Mouse (Mus musculus) spleen, adult 2 months (tissue): Measurements from ENCODE around the gene Snx25. TPM values are rescaled to one million over a fixed set of nuclear protein-coding genes. Genes with fewer than 3 reads are reported as not detected.

Experiments used
- DNase-seq, 2 experiments: peaks; one replicate each; pipeline versions ENCODE4 v3.0.0 to v3.0.0-alpha.2; 2012 to 2021; ENCODE audit warnings: low spot score in 2 of 2, low read depth in 1 of 2
- H3K27ac ChIP-seq: fragments of 200-500 bp; 2 replicates; pipeline ENCODE4 v1.5.1; 2012; ENCODE audit warnings: low read length, inconsistent platforms; ENCODE audit not compliant: insufficient read depth
- H3K27me3 ChIP-seq: fragments of 200-500 bp; 2 replicates; pipeline ENCODE4 v1.6.1; 2012; ENCODE audit warnings: mild to moderate bottlenecking, moderate library complexity, low read length, inconsistent platforms; ENCODE audit not compliant: control insufficient read depth, insufficient read depth
- H3K36me3 ChIP-seq: fragments of 200-500 bp; 2 replicates; pipeline ENCODE4 v1.6.1; 2012; ENCODE audit warnings: mild to moderate bottlenecking, low read length, inconsistent platforms; ENCODE audit not compliant: control insufficient read depth, insufficient read depth
- H3K4me1 ChIP-seq: fragments of 200-500 bp; 2 replicates; pipeline ENCODE4 v1.6.1; 2011; ENCODE audit warnings: inconsistent platforms; ENCODE audit not compliant: control insufficient read depth, insufficient read depth, insufficient read length
- H3K4me3 ChIP-seq: fragments of 200-500 bp; 2 replicates; pipeline ENCODE4 v1.5.1; 2011; ENCODE audit warnings: mild to moderate bottlenecking, inconsistent platforms; ENCODE audit not compliant: insufficient read depth, insufficient read length; ENCODE audit errors: extremely low read depth
- CTCF ChIP-seq: fragments of 200-500 bp; IDR thresholded peaks from 2 replicates; pipeline ENCODE4 v1.5.1; 2011; ENCODE audit warnings: mild to moderate bottlenecking, inconsistent platforms; ENCODE audit not compliant: insufficient read depth, insufficient read length, insufficient replicate concordance; ENCODE audit errors: extremely low read depth
- POLR2A ChIP-seq: fragments of 200-500 bp; IDR thresholded peaks from 2 replicates; pipeline ENCODE4 v1.6.1; 2011; ENCODE audit warnings: low read depth, low read length, inconsistent platforms
- WGBS: fragments of 180-500 bp; shearing (Covaris S2); methylation state at CpG from one replicate; pipeline ENCODE4 v1.1.7; 2018; 5-methylcytosine and 5-hydroxymethylcytosine counted together
- polyA plus RNA-seq: library from polyadenylated mRNA; depleted of rRNA; stranded (reverse); fragments of >200 nt; gene quantifications from 2 replicates; pipeline ENCODE4 v1.2.3, GENCODE M21; 2012

Snx25 gene
- polyA plus RNA-seq, 1 experiment = 4.9 TPM

DNA sequence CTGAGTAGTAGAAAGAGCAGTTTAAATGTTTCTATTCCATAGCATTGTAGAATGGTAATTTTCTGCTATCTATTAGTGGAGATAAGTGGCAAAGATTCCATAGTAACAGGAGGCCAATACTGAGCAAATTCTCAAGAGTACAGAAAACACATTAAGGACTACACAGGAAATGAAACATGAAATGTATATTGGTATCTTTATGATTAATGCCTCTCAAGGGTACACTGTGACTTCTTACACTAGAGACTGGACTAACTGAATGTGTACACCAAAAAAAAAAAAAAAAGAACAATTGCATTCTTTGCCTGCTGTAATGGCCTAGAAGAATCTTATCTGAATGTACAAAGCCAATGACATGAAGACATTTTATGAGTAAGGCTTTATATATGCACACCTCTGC, 44.3 kb downstream of the Snx25 start:
- Histone ChIP-seq H3K27ac (no peak overlapping the region), H3K4me3 (no peak overlapping the region), H3K4me1 (no peaks in the 10 kb centered on the region), H3K36me3 (peaks cover 11% of the 10 kb centered on the region), H3K27me3 (no peaks in the 10 kb centered on the region)
- TF ChIP-seq POLR2A (no peak), CTCF (no peak)
- no peak for DNase-seq

DNA sequence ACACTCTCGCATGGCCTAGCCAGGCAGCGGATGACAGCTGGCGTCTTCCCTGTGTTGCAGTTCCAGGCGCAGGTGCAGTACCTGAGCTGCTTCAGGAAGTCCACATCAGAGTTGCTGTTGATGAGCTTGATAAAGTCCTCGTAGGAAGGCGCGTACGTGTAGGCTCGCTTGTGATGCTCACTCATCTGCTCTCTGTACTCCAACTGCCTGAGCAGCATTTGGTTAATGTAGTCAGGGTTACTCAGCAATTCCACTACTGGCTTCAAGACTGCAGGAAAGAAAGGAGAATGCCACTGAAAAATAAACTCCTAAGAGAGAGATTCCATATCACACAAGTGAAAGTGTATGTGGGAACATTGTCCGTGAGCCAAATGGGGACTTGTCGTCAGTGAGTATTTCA, 48.5 kb downstream of the Snx25 start:
- DNase-seq = no peak
- H3K4me1 ChIP-seq = no peaks in the 10 kb centered on the region
- TF ChIP-seq CTCF = no peak
- TF ChIP-seq POLR2A = no peak
- H3K4me3 ChIP-seq = no peak overlapping the region
- WGBS = 94% methylated on average over 11 of the region's 11 CpGs
- H3K27me3 ChIP-seq = no peaks in the 10 kb centered on the region
- H3K36me3 ChIP-seq = peaks cover 11% of the 10 kb centered on the region
- H3K27ac ChIP-seq = no peak overlapping the region

DNA sequence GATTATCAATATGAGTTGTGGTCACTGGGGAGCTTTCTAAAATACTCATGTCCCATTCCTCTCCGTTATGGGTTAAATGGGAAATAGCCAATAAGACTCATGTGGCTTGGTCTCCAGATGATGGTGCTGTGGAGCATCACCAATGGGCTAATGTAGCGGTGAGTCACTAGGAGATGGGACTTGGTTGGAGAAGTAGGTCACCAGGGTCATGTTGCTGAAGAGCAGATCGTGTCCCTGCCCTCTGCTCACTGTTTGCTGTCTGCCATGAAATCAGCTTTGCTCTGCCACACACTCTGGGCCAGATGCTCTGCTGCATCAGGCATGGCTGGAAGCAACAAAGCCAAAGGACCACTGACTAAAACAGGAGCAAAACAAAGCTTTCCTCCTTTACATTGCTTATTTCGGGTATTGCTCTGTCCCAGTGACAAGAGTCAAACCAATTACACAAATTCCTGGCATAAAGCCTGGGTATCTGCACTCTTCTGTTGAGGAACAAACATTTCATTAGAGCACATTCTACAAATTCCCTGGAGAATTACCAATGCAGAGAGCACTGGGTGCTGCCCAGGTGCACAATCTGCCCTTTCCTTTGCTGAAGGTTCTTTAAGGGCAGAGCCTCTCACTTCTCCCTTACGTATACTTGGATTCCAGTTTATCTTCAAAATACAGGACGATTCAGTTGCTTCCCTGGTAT, 59.1 kb downstream of the Snx25 start:
- H3K4me3 ChIP-seq = no peak overlapping the region
- DNase-seq = no peak
- peaks cover 3% of the 10 kb centered on the region; the same call in 1 of the 2 replicates for H3K36me3 ChIP-seq
- H3K27me3 ChIP-seq = no peaks in the 10 kb centered on the region
- 89% methylated on average over 6 of the region's 6 CpGs for WGBS
- H3K27ac ChIP-seq = no peak overlapping the region
- no peaks in the 10 kb centered on the region for H3K4me1 ChIP-seq
- TF ChIP-seq CTCF = no peak
- no peak for TF ChIP-seq POLR2A

DNA sequence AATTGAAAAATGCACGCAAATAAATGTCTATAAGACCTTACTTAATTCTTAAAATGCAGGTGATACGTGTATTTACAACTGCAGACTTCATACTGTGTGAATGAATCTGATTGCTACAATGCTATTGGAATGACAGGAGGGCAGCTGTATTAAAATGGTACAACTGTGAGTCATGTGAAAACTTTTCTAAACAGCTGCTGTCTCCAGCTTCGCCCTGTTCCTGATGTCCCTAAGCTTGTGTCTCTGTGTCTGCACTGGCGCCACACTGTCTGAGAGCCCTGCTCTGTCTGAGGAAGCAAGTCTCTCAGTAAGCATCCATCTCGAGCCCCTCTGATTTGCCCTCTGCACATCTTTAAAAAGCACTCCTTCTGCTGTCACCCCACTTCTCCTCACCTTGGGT, 68.8 kb downstream of the Snx25 start:
- Histone ChIP-seq H3K36me3 (peaks cover 4% of the 10 kb centered on the region), H3K4me3 (no peak overlapping the region), H3K27me3 (no peaks in the 10 kb centered on the region), H3K4me1 (no peaks in the 10 kb centered on the region), H3K27ac (no peak overlapping the region)
- no peak for DNase-seq
- TF ChIP-seq POLR2A = no peak
- TF ChIP-seq CTCF = no peak
- WGBS = 89% methylated on average over 5 of the region's 5 CpGs

DNA sequence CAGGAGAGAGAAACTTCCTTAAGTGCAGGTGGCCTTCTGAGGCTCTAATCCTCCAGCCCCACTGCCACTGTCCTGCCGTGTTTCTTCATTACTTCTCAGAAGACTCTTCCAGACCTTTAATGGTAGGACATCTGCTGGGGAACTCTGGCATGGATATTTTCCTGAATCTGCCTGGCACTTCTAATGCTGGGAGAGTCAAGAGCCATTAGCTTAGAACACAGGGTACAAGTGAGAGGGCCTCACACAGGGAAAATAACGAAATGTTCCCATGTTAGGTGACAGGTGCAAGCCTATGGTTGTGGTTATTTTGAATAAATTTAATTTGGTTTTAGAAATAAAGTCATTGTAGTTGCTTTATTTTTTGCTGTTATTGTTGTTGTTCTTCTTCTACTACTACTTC, 70.9 kb downstream of the Snx25 start:
- Histone ChIP-seq H3K4me3 (no peak overlapping the region), H3K36me3 (peaks cover 4% of the 10 kb centered on the region), H3K27me3 (no peaks in the 10 kb centered on the region), H3K27ac (no peak overlapping the region), H3K4me1 (no peaks in the 10 kb centered on the region)
- TF ChIP-seq POLR2A (no peak), CTCF (no peak)
- DNase-seq = no peak
- WGBS = 81% methylated on average over 2 of the region's 2 CpGs

DNA sequence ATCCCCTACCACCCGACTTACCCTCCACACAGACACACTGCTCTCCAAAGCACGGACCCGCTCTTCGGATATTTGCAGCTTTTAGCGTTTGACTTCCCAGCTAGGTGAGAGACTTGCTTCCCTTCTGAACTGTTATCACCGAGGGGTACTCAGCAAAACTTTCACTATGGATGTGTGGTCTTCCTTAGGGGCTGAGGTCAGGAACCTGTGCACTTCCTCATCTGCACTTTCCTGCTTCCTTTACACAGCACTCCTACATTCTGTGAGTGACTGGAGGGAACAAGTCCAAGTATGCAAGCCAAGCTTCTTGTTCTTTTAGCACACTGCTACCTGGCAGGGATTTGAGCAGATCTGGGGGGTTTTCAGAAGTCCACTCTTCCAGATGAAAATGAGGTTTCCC, 73.1 kb downstream of the Snx25 start:
- peaks cover 4% of the 10 kb centered on the region for H3K36me3 ChIP-seq
- H3K4me3 ChIP-seq = no peak overlapping the region
- WGBS = 51% methylated on average over 6 of the region's 6 CpGs

DNA sequence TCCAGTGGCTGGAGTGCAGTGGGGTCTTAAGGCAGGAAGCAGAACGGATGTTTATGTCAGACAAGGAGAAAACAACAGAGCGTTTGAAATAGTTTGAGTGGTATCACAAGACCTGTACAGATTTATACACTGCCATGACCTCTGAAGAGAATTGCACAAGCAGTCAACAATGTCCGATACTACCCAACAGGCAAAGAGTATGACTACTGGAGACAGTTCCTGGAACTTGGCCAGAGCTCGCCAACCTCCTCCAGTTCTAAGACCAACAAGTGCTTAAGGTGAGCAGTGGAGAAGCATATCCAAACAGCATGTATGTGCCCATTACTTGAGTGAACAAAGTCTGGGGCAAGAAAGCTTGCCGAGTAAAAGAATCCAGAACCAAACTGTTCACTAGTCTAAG, 76.7 kb downstream of the Snx25 start:
- 91% methylated on average over 5 of the region's 5 CpGs for WGBS
- DNase-seq = no peak
- Histone ChIP-seq H3K36me3 (peaks cover 7% of the 10 kb centered on the region), H3K27me3 (no peaks in the 10 kb centered on the region), H3K27ac (no peak overlapping the region), H3K4me1 (no peaks in the 10 kb centered on the region), H3K4me3 (no peak overlapping the region)
- TF ChIP-seq CTCF (no peak), POLR2A (no peak)

More for the DNA sequence above, 73.1 kb downstream of the Snx25 start:
- H3K4me1 ChIP-seq = no peaks in the 10 kb centered on the region
- DNase-seq = no peak
- no peaks in the 10 kb centered on the region for H3K27me3 ChIP-seq
- H3K27ac ChIP-seq = no peak overlapping the region
- TF ChIP-seq CTCF (no peak), POLR2A (no peak)
